Mouse (Mus musculus): ENCODE results near the gene Med21.

DNA sequence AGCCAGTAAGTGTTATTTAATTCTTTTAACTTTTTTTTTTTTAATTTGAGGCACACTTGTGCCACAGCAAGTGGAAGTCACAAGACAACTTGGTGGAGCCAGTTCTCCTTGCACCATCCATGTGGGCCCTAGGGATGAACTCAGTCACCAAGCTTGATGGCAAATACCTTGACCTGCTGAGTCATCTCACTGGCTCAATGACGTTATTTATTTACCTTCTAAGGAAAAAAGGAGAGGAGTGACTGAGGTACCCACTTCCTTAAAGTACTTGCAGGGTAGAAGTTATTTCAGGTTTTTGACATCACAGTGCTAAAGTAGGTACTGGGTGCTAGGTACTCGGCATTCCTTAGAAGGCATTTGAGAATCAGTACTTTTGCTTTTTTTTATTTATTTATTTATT lies 23.1 kb downstream of the Med21 start:
- TF ChIP-seq POLR2A (IDR thresholded peaks at IDR 0.05; ENCODE audit: low read depth, low read length) (no peak), CTCF (IDR thresholded peaks at IDR 0.05; ENCODE audit: borderline replicate concordance, insufficient read depth, low read length) (no peak)
